Mouse (Mus musculus): ENCODE data around the gene Gm5148. TPM values are rescaled to one million over a fixed set of nuclear protein-coding genes. Genes with fewer than 3 reads are reported as not detected.

Gm5148 gene
- total RNA-seq (2023) = not detected

DNA sequence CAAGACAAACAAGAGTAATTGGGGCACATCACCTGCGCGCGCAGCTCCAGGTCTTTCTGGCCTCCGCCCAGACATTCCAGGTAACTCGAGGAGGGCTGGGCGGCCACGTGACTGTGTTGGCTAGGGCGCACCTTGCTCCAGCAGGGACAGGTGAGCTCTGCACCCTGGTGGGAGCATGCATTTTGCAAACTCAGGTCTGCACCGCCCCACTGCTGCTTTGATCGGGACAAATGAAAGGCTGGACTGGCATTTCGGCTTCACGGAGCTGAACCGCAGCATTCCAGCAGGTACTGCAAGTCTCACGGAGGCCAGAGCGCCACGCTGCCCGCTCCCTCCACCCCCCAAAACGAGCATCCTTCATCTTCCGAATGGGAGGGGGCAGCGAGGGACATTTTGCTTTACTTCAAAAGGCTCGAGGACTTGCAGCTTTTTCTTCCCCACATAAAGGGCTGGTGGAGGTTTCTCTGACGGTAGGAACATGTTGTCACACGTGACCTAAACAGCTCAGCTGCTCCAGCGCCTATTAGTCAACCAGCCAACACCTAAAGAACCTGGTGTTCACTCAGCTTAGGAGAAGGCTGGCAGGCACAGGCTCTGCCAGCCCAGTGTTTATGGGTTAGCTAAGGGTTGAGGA is at the start of gene Gm5148:
Gm5148 (minus strand) TSS at position 320 of the 634 bp plus-strand sequence.

Other genes with a start within 250 kb of the Gm5148 start
- 3.4 TPM for gene Spry1, start 84.5 kb downstream of the Gm5148 start, total RNA-seq (2023)